Mouse (Mus musculus) neural tube, embryonic 13.5 days (tissue): ENCODE results near the gene Cdc42se2. TPM values are rescaled to one million over a fixed set of nuclear protein-coding genes. Genes with fewer than 3 reads are reported as not detected.

Experiments used
- ATAC-seq: fragments of 200-750 bp; cut with Nextera tagmentation; 2 replicates; pipeline ENCODE4 v1.8.0; 2017; ENCODE audit warnings: low read depth, mild to moderate bottlenecking, moderate TSS enrichment, moderate library complexity
- H3K27ac ChIP-seq: fragments of 300-500 bp; sonication (generic); replicated peaks from 2 replicates; pipeline ENCODE4 v1.5.1; 2015; ENCODE audit warnings: moderate library complexity, mild to moderate bottlenecking, inconsistent platforms
- H3K27me3 ChIP-seq: fragments of 300-500 bp; sonication (generic); 2 replicates; pipeline ENCODE4 v1.6.1; 2015; ENCODE audit warnings: mild to moderate bottlenecking, inconsistent platforms
- H3K36me3 ChIP-seq: fragments of 300-500 bp; sonication (generic); 2 replicates; pipeline ENCODE4 v1.6.1; 2015; ENCODE audit warnings: mild to moderate bottlenecking, inconsistent platforms
- H3K4me1 ChIP-seq: fragments of 300-500 bp; sonication (generic); replicated peaks from 2 replicates; pipeline ENCODE4 v1.6.1; 2015; ENCODE audit warnings: inconsistent platforms
- H3K4me2 ChIP-seq: fragments of 300-500 bp; sonication (generic); 2 replicates; pipeline ENCODE4 v1.6.1; 2015; ENCODE audit warnings: inconsistent platforms, mild to moderate bottlenecking, moderate library complexity
- H3K4me3 ChIP-seq: fragments of 300-500 bp; sonication (generic); 2 replicates; pipeline ENCODE4 v1.5.1; 2015; ENCODE audit warnings: mild to moderate bottlenecking, inconsistent platforms
- H3K9ac ChIP-seq: fragments of 300-500 bp; sonication (generic); 2 replicates; pipeline ENCODE4 v1.6.1; 2015; ENCODE audit warnings: moderate library complexity, mild to moderate bottlenecking, inconsistent platforms
- H3K9me3 ChIP-seq: fragments of 300-500 bp; sonication (generic); 2 replicates; pipeline ENCODE4 v1.6.1; 2016; ENCODE audit warnings: inconsistent platforms
- WGBS: fragments of 180-500 bp; shearing (Covaris S2); methylation state at CpG from one replicate; pipeline ENCODE4 v1.1.7; 2015; 5-methylcytosine and 5-hydroxymethylcytosine counted together
- polyA plus RNA-seq: library from polyadenylated mRNA; unstranded; fragments of >200 nt; fragmentation: Nextera tagmentation; extraction: Ambion mirVana; gene quantifications from 2 replicates; pipeline ENCODE4 v1.2.1, GENCODE M21; 2015

Cdc42se2 gene
- polyA plus RNA-seq, 1 experiment from 2014 or later = 134 TPM

DNA sequence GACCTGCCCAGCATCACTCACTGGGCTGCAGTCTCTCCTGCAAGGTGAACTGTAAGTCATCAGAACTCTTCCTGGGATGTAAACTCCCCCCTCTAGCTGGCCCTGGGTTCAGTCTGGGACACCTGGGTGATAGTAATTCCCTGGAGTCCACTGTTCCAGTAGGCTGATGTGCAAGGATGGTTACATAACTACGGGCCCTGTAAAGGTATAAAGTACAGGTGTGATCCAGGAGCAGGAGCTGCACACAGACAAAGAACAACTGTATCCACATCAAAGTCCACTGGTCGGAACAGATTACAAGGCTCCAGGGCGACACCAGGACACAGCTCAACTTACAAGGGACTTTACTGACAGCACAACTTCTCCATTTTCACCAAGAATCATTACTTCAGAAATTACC is 23.6 kb upstream of the Cdc42se2 start:
- H3K9me3 ChIP-seq = no peaks in the 10 kb centered on the region
- H3K27ac ChIP-seq = no peak overlapping the region
- no peaks in the 10 kb centered on the region for H3K36me3 ChIP-seq
- H3K27me3 ChIP-seq = no peaks in the 10 kb centered on the region
- ATAC-seq = no peak
- no peak overlapping the region for H3K4me2 ChIP-seq
- no peak overlapping the region for H3K9ac ChIP-seq
- WGBS = 83% methylated on average over 3 of the region's 3 CpGs
- peaks cover 17% of the 10 kb centered on the region for H3K4me1 ChIP-seq
- no peak overlapping the region for H3K4me3 ChIP-seq

DNA sequence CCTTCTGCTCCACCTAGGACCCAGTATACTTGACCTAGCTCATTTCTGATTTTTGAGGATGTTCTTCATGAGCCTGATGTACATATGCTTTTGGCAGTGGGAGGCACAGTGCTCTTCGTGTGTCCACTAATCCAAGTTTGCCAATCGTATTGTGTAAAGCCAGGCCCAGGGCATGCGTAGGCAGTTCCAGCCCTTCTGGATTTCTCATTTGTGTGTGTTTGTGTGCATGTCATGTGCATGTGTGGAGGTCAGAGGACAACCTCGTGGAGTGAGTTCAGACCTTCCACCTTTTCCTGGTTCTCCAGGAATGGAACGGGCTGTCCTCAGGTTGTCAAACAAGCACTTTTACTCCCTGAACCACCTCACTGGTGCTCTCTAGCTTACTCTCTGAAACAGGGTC is 22.1 kb upstream of the Cdc42se2 start:
- H3K4me2 ChIP-seq = no peak overlapping the region
- H3K36me3 ChIP-seq = no peaks in the 10 kb centered on the region
- ATAC-seq = no peak
- H3K4me3 ChIP-seq = no peak overlapping the region
- H3K9ac ChIP-seq = no peak overlapping the region
- WGBS = 91% methylated on average over 5 of the region's 5 CpGs
- peaks cover 17% of the 10 kb centered on the region for H3K4me1 ChIP-seq
- no peak overlapping the region for H3K27ac ChIP-seq
- H3K27me3 ChIP-seq = no peaks in the 10 kb centered on the region
- H3K9me3 ChIP-seq = no peaks in the 10 kb centered on the region

DNA sequence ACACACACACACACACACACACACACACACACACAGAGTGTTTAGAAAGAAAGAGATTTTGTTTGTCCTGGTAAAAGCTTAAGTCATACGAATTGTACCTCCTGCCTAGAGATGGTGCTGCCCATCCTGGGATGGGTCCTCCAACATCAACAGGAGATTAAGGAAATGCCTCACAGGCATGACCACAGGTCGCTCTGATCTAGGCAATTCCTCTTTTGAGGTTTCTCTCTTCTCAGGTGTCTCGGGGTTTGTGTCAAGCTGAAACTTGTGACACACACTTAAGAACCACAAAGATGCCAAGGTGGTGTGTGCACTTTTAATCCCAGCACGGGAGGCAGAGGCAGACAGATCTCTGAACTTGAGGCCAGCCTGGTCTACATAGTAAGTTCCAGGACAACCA is 20.7 kb upstream of the Cdc42se2 start:
- Histone ChIP-seq H3K9ac (no peak overlapping the region), H3K27ac (no peak overlapping the region), H3K4me1 (peaks cover 11% of the 10 kb centered on the region), H3K36me3 (no peaks in the 10 kb centered on the region), H3K4me2 (no peak overlapping the region), H3K27me3 (no peaks in the 10 kb centered on the region), H3K9me3 (no peaks in the 10 kb centered on the region), H3K4me3 (no peak overlapping the region)
- no peak for ATAC-seq
- WGBS = 80% methylated on average over 4 of the region's 4 CpGs

DNA sequence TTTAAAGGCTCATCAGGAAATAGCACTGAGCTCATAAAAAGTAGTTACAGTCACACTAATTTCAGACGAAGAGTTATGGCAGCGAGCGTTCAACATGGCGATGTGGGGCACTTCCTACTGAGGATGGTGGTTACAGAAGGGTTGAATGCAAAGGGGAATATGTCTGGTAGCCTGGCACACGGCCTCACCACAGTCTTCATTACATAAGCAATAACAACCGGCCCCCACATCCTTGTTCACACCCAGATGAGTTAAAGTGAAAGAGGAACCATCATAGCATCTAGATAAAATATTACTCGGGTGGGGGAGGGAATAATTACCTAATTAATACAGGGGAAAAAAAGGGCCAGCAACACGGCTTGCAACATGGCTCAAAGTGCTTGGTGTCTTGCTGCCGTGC is 20.2 kb upstream of the Cdc42se2 start:
- peaks cover 6% of the 10 kb centered on the region for H3K4me1 ChIP-seq
- no peak overlapping the region for H3K4me2 ChIP-seq
- H3K9ac ChIP-seq = no peak overlapping the region
- no peaks in the 10 kb centered on the region for H3K36me3 ChIP-seq
- no peak overlapping the region for H3K4me3 ChIP-seq
- WGBS = 86% methylated on average over 9 of the region's 9 CpGs
- no peaks in the 10 kb centered on the region for H3K9me3 ChIP-seq
- no peak overlapping the region for H3K27ac ChIP-seq
- ATAC-seq = no peak
- no peaks in the 10 kb centered on the region for H3K27me3 ChIP-seq

DNA sequence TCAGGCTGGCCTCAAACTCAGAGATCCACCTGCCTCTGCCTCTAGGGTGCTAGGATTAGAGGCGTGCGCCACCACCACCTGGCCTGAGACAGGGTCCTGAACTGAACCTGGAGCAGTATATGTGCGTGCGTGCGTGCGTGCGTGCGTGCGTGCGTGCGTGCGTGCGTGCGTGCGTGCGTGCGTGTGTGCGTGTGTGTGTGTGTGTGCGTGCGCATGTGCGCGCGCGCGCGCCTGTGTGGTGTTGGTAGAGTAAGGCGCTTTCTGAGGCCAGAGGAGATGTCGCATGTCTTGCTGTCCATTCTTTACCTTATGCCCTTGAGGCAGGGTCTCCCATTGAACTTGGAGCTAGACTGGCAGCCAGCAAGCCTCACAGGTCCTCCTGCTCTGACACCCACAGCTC is 19.4 kb upstream of the Cdc42se2 start:
- H3K4me2 ChIP-seq = no peak overlapping the region
- whole genome bisulfite sequencing = 94% methylated on average over 28 of the region's 28 CpGs
- H3K27me3 ChIP-seq = no peaks in the 10 kb centered on the region
- no peaks in the 10 kb centered on the region for H3K9me3 ChIP-seq
- no peak overlapping the region for H3K27ac ChIP-seq
- no peak overlapping the region for H3K4me3 ChIP-seq
- H3K36me3 ChIP-seq = no peaks in the 10 kb centered on the region
- no peak for ATAC-seq
- H3K4me1 ChIP-seq = no peaks in the 10 kb centered on the region; the same call in 1 of the 2 replicates
- no peak overlapping the region for H3K9ac ChIP-seq

DNA sequence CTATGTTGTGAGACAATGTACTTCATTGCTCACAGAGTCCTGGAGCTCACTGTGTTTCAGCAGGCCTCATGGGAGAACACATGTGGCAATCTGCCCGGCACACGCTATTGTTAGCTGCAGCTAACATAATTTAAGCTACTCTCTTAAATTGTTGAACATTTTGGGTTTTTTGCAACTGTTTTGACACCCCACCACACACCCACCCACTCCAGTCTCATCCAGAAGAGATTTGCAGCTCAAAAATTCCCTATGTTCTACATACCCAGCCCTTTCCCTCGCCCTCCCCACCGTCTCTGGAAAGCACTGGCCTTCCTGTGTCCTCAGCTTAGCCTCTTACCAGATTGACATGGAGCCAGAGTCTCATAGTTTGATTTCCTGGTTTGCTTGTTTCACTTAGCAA is 17.7 kb upstream of the Cdc42se2 start:
- Histone ChIP-seq H3K4me3 (no peak overlapping the region), H3K36me3 (no peaks in the 10 kb centered on the region), H3K27me3 (no peaks in the 10 kb centered on the region), H3K4me2 (no peak overlapping the region), H3K27ac (no peak overlapping the region), H3K9ac (no peak overlapping the region), H3K4me1 (no peaks in the 10 kb centered on the region), H3K9me3 (no peaks in the 10 kb centered on the region)
- WGBS = 85% methylated on average over 4 of the region's 4 CpGs
- no peak for ATAC-seq

DNA sequence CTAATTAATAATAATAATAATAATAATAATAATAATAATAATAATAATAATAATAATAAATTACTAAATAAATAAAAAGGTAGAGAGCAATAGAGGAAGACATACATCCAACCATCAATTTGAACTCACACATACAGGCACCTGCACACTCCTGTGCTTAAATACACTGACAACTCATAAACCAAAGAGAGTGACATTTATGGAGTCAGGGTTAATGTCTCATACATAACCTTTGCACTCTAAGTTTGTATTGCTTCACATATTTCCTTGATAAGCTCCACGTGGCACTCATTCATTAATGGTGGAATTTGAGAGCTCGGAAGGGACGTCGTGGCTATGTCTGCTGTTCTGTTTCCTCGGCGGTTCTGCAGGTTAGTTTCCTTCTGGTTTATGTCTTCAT is 15.1 kb upstream of the Cdc42se2 start:
- H3K4me3 ChIP-seq = no peak overlapping the region
- no peak overlapping the region for H3K27ac ChIP-seq
- H3K36me3 ChIP-seq = no peaks in the 10 kb centered on the region
- H3K9ac ChIP-seq = no peak overlapping the region
- no peak overlapping the region for H3K4me2 ChIP-seq
- 74% methylated on average over 6 of the region's 6 CpGs for WGBS
- ATAC-seq = no peak
- no peaks in the 10 kb centered on the region for H3K27me3 ChIP-seq
- no peaks in the 10 kb centered on the region for H3K4me1 ChIP-seq
- no peaks in the 10 kb centered on the region for H3K9me3 ChIP-seq

DNA sequence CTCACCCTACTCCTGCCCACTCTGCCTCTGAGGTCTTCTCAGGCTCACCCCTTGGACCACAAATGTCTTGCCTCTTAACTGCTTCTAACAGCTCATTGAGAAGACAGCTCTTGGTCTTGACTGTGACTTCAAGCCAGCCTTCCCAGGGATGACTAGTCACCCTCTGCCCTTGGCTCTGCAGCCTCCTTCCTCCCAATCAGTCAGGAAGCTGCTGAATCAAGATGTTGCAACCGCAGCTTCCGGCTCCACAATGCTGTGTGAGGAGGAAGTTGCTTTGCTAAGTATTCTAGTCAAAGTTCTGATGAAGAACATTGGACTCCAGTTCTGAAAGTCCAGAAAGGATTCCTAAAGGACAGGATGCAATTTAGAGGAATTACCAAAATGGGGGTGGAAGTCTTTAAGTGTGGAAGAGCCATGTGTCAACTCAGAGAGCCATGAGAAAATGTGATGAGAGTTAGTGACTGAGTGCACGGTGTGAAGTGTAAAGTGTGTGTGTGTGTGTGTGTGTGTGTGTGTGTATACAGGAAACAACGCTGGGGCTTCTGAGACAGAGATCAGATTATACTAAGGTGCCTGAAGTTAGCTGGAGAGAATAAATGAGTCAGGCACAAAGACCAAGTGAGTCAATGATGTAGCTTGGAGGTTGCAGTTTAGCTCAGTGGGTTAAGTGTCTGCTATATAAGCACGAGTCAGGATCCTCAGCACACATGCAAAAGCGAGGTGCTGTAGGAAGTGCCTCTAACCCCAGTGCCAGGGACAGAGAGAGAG is 14.5 kb upstream of the Cdc42se2 start:
- no peaks in the 10 kb centered on the region for H3K9me3 ChIP-seq
- no peak overlapping the region for H3K9ac ChIP-seq
- H3K4me3 ChIP-seq = no peak overlapping the region
- H3K36me3 ChIP-seq = no peaks in the 10 kb centered on the region
- no peaks in the 10 kb centered on the region for H3K4me1 ChIP-seq
- WGBS = 75% methylated on average over 6 of the region's 6 CpGs
- no peak overlapping the region for H3K27ac ChIP-seq
- no peaks in the 10 kb centered on the region for H3K27me3 ChIP-seq
- no peak for ATAC-seq
- H3K4me2 ChIP-seq = no peak overlapping the region

DNA sequence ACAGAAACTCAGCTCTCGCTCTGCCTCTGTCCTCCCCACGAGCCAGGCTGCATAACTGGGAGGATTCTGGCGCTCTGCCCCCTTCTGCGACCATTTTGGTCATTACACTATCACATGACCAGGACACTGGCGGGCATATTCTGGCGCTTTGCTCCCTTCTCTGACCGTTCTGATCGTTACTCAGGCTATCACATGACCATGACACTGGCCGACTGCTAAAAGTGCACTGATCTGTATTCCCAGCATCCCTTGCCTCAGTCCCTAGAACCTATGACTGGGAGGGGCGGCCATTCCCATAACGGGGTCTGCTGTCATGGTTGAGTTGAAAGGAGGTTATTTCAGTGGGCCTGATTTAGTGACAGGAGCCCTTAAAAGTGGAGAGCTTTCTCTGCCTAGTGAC is 9.1 kb upstream of the Cdc42se2 start:
- WGBS = 77% methylated on average over 11 of the region's 11 CpGs

DNA sequence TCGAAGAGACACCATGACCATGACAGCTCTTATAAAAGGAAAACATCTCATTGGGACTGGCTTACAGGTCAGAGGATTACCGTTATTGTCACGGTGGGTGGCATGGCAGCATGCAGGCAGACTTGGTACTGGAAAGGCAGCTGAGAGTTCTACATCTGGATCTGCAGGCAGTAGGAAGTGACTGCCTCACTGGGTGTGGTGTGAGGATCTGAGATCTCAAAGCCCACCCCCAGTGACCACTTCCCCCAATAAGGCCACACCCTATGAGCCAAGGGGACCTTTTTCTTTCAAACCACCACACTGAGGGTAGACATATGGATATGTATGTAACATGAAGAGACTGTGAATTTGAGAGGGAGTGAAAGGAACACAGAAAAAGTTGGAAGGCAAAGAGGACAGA is 7.2 kb upstream of the Cdc42se2 start:
- Histone ChIP-seq H3K36me3 (no peaks in the 10 kb centered on the region), H3K9ac (no peak overlapping the region), H3K4me1 (0 out of 2 replicates have a peak, but pooled peaks cover 7% of the 10 kb centered on the region), H3K4me3 (no peak overlapping the region), H3K27me3 (no peaks in the 10 kb centered on the region), H3K27ac (no peak overlapping the region), H3K4me2 (no peak overlapping the region), H3K9me3 (no peaks in the 10 kb centered on the region)
- no peak for ATAC-seq
- 84% methylated on average over 3 of the region's 3 CpGs for WGBS

More for the DNA sequence above, 9.1 kb upstream of the Cdc42se2 start:
- H3K9me3 ChIP-seq = no peaks in the 10 kb centered on the region
- no peak overlapping the region for H3K4me3 ChIP-seq
- H3K9ac ChIP-seq = no peak overlapping the region
- H3K27me3 ChIP-seq = no peaks in the 10 kb centered on the region
- H3K4me2 ChIP-seq = no peak overlapping the region
- no peak for ATAC-seq
- H3K4me1 ChIP-seq = 0 out of 2 replicates have a peak, but pooled peaks cover 7% of the 10 kb centered on the region
- no peaks in the 10 kb centered on the region for H3K36me3 ChIP-seq
- H3K27ac ChIP-seq = no peak overlapping the region

DNA sequence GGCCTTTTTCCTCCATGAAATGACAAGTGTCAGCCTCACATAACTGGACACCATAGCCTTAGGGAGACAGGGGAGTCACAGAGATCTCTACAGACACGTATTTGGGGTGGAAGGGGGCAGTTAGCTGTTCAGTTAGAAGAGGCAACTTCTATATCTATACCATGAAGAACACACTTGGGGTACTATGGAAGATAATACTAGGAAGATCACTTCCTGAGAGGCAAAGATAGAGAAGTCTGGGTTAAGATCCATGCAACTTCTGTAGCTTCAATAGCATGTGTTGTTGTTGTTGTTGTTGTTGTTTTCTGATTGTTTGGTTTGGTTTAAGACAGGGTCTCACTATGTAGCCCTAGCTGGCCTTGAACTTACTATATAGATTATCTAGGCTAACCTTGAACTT is 5.7 kb upstream of the Cdc42se2 start:
- peaks cover 8% of the 10 kb centered on the region; the same call in 1 of the 2 replicates for H3K4me1 ChIP-seq
- H3K27me3 ChIP-seq = no peaks in the 10 kb centered on the region
- H3K4me2 ChIP-seq = no peak overlapping the region
- no peaks in the 10 kb centered on the region for H3K9me3 ChIP-seq
- WGBS = 67% methylated on average over 1 of the region's 1 CpGs
- no peak overlapping the region for H3K4me3 ChIP-seq
- no peak for ATAC-seq
- H3K36me3 ChIP-seq = no peaks in the 10 kb centered on the region
- no peak overlapping the region for H3K27ac ChIP-seq
- no peak overlapping the region for H3K9ac ChIP-seq

DNA sequence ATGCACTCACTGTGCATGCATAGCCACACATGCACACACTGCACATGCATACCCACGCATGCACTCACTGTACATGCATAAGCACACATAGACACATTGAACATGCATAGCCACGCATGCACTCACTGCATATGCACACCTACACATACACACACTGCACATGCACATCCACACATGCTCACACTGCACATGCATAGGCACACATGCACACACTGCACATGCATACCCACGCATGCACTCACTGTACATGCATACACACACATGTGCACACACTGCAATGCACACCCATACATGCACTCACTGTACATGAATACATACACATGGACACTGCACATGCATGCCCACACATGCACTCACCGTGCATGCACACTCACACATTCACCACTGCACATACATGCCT is 4.0 kb upstream of the Cdc42se2 start:
- no peak overlapping the region for H3K27ac ChIP-seq
- H3K27me3 ChIP-seq = no peaks in the 10 kb centered on the region
- no peaks in the 10 kb centered on the region for H3K9me3 ChIP-seq
- WGBS = 96% methylated on average over 4 of the region's 4 CpGs
- no peaks in the 10 kb centered on the region for H3K36me3 ChIP-seq
- no peak overlapping the region for H3K4me2 ChIP-seq
- no peak overlapping the region for H3K4me3 ChIP-seq
- no peak overlapping the region for H3K9ac ChIP-seq
- peaks cover 12% of the 10 kb centered on the region for H3K4me1 ChIP-seq
- no peak for ATAC-seq

DNA sequence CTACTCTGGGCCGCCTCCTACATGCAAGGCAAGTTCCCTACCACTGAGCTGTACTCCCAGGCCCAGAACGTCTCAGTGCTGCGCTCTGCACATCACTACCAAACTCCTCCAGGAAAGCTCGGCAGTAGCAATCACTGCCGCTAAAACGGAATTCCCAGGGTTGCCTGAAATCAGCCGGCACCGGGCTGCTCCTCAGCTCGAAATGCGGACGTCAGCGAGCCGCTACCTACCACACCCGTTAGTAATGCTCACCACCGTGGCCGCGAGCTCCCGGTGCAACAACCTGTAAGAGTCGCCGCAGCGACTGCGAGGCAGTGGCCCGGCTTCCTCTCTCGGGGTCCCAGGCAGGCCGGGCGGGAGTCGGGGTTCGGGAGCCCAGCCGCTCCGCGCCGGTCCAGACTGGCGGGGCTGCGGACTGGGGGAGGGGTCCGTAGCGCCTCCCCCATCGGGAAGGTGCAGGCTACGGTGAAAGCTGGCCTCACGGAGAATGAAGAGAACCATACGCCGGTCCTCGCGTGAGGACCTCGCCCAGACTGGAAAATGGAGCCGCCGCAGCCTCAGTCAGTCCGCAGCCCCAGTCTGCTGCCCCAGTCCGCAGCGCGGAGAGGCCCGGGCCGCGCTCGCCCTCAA is 502 bp downstream of the Cdc42se2 start:
- peak overlapping the region; percentile 72 for H3K4me2 ChIP-seq
- ATAC-seq = peak; percentile 85
- peaks cover 47% of the 10 kb centered on the region for H3K4me1 ChIP-seq
- peak overlapping the region; percentile 97 for H3K9ac ChIP-seq
- H3K36me3 ChIP-seq = no peaks in the 10 kb centered on the region
- H3K27me3 ChIP-seq = no peaks in the 10 kb centered on the region
- H3K4me3 ChIP-seq = peak overlapping the region; percentile 75
- H3K27ac ChIP-seq = peak overlapping the region; percentile 99
- WGBS = 2% methylated on average over 54 of the region's 54 CpGs
- H3K9me3 ChIP-seq = no peaks in the 10 kb centered on the region
